Mouse (Mus musculus) T-cell, adult 2 months (primary cell): Measurements from ENCODE around the gene Fopnl.

Experiments
- DNase-seq: peaks from one replicate; pipeline ENCODE4 v3.0.0; 2022; ENCODE audit warnings: low spot score

Gene Fopnl

GRCm38 (mm10) chr16:14306451-14306850, 10.8 kb downstream of the Fopnl start:
- no peak for DNase-seq

- DNase-seq = no peak
These were observed 12.4 kb downstream of the Fopnl start for GRCm38 (mm10) chr16:14304791-14305190.

GRCm38 (mm10) chr16:14303676-14304075, 13.5 kb downstream of the Fopnl start:
- no peak for DNase-seq

- no peak for DNase-seq
These were observed 14.1 kb downstream of the Fopnl start for GRCm38 (mm10) chr16:14303148-14303547.

DNA sequence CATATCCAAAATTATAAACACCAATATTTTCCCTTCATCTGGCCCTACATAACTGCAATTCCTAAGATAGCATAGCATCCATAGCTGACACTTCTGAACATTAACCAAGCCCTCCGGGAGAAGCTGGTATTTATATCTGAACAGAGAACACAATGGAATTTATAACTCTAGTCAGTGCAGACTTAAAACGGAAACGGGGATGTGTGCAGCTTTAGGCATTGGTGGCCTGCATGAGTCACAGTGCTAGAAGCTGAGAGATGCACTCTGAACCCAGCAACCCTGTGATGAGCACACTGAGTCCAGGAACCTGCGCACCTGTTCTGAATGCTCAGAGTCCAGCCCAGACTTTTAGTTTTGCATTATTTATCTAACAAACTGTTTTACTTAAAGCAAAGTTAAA, 18.7 kb downstream of the Fopnl start:
- no peak for DNase-seq

DNA sequence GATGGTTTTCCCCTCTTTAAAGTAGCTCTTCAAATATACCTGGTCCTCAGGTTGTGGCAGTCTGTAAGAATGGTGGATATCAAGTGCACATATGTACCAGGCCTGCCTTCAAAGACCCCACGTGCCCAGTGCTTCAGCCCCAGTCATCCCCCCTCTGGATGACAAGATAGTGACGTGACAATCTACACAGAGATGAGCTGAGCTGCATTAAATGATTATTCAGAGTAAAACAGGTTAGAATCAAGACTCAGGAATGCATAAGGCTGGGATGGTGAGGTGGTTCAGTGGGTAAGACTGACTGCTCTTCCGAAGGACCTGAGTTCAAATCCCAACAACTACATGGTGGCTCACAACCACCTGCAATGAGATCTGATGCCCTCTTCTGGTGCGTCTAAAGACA, 19.5 kb downstream of the Fopnl start:
- DNase-seq = no peak

GRCm38 (mm10) chr16:14297137-14297536, 20.1 kb downstream of the Fopnl start:
- DNase-seq = no peak

GRCm38 (mm10) chr16:14296544-14297124, 20.6 kb downstream of the Fopnl start:
- no peak for DNase-seq

- DNase-seq = no peak
These were observed 21.9 kb downstream of the Fopnl start for GRCm38 (mm10) chr16:14295291-14295690.

- no peak for DNase-seq
These were observed 24.7 kb downstream of the Fopnl start for GRCm38 (mm10) chr16:14292205-14293199.

DNA sequence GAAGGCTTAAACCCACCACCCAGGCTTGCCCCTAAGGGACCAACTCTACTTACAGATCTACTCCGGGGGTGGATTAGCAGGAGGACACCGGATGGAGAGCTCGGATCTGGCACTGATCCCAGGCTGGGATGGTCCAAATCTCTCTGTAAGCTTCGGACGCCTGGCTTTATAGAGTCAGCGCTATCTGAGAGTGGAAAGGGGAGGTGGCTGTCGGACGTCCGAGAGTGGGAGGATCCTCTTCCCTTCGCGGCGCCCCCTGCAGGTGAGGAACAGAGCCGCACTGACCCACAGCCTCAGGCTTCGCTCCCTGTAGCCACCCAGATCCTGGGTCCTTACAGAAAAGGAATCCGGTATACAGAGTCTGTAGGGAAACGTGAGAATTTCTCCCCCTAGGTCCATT, 26.0 kb downstream of the Fopnl start, which contains the start of gene Myh11:
Gene Myh11, minus strand, starts transcription at position 150 of the 400 bp plus-strand sequence.
- no peak for DNase-seq

DNA sequence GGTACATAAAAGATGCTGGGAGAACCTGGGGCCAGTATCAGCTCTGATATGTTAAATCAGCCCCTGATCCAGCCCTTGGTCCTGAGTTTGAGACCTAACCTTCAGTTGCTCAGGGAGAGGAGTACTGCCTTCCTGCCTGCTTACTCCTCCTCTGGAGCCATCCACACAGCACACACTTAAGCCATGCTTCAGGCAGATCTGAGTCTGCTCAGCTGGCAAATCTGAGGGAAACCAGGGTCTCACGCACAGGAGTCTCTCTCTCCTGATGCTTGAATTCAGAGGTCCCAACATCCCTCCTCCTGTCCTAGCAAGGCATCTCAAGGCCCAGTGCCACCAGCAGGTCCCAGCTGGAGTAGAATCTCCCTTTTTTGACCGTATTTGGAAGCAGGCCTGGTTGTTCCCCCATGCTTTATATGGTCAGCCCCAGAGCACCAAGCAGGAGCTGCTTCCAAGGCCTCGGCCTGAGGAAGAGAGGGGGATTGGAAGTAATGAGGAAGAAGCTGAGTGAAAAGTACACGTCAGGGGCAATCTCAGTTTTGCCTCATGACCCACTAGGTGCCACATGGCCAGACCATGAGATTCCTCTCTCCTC, 44.7 kb downstream of the Fopnl start:
- DNase-seq = no peak

DNA sequence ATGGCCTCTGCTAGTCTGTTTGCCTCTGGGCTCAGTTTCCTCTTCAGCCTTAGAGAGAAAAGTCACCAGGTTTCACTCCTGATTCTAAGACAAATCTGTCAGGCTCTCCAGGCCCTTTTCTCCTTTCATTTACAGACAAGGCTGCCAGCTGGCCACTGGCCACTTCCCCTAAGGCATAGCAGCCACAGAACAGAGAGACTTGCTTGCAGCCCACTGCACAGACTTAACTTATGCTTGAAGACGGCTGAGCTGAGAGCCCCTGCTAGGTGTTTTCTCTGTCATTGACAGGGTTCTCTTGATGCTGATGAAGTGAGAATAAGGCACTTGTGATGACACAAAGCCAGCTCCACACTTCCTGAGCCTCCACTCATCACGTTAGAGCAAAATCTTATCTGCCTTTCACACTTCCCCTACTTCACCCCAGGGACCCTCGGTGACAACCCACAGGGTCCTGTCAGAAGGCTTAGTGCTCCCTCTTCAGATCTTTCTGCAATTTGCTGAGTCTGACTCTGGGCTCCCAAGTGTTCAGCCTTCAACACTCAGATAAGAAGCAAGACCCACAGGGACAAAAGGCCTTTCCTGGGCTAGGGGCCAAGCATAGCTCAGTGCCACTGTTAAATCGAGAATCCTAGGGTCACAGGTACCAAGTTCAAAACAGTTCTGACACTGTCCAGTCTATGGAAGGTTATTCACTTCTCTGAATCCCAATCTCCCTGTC, 51.8 kb downstream of the Fopnl start:
- DNase-seq = no peak

GRCm38 (mm10) chr16:14264504-14264903, 52.7 kb downstream of the Fopnl start:
- no peak for DNase-seq

DNA sequence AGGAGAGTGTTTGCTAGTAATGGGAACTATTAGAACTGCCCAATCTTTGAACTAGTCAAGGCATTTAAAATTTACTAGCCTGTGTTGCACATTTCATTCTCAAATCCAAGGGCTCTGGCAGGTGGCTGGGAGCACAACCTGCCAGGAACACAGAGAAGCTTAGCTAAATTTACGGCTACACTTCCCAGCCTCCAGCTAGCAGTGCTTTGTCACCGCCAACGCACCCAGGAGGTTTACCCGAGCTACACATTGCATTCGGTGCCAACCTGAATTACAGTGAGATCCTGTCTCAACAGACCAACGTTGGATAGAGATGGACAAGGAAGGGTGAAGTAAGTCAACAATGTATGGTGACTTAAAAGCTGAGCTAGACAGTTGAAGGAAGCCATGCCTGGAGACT, 54.0 kb downstream of the Fopnl start:
- no peak for DNase-seq

GRCm38 (mm10) chr16:14262410-14262809, 54.8 kb downstream of the Fopnl start:
- no peak for DNase-seq

DNA sequence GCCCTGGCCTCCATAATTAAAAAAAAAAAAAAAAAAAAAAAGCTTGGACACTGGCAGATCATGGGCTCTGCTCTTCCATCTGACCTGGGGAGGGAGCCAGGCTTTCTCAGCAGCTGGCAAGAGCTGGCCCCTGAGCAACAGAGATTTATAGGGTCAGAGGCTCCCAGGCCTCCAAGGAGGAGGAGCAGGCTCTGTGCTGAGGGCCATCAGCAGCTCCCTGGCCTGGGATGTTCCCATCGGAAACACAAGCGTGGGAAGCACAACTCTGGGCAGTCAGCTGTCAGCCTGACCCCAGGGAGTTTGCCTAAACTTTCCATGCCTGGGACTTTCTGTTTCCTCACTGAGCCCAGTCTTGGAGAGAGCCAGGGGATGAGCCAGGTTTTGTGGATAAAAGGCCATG, 58.3 kb downstream of the Fopnl start:
- DNase-seq = no peak

GRCm38 (mm10) chr16:14253586-14253985, 63.6 kb downstream of the Fopnl start:
- DNase-seq = no peak

DNA sequence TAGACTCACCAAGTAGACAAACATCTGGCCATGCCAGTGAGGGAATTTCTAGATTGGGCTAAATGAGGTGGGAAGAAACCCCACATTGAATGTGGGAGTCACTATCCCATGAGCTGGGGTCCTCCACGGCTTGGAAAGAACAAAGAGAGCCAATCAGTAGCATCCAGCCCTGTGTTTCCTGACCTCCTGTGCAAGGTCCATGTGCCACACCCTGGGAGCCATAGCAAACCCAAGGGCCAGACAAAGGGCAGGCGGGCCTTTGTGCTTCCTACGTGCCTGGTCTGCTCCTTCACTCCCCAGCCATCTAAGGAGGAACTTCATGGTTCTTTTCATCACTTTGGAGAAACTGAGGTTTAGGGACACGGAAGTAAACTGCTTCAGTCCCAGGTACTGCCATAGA, 64.3 kb downstream of the Fopnl start:
- no peak for DNase-seq

DNA sequence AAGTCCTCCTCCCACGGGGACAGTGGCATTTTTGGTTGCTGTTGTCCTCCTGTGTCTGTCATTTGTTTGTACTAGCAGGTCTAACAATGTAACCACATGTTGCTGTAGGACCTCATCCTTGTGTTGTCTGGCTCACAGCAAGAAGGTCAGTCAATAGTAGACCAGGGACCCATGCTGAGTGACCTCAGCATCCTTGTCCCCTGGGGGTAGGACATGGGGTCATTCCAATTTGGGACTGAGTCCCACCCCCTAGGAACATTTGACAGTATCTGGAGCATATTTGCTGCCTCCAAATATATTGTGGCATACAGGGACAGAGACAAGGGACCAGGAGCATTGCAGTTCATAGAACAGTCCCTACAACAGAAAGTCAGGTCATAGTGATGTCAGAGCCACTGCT, 67.3 kb downstream of the Fopnl start:
- no peak for DNase-seq
